Comparison of ENCODE assay signal across 20 mouse cellular contexts in genomic region chr14:16372761-16373160, GRCm38 (mm10). TPM values are rescaled to one million over a fixed set of nuclear protein-coding genes. Genes with fewer than 3 reads are reported as not detected.
DNase-seq lines count a peak whose midpoint lies in the region; ATAC-seq and TF ChIP-seq lines count a peak whose summit lies in the region.
"Had no signal": no experiment of that assay in that cellular context is flagged by ENCODE, and none has a peak within 500 bp of the region (broad histone marks: within the 10 kb centered on the region; RNA-seq: fewer than 3 reads in every experiment).

No protein-coding gene starts in this region.

- H3K27me3 ChIP-seq in G1E (ENCODE audit: insufficient read depth, low read length): no peaks in the 10 kb centered on the region
- H3K27me3 ChIP-seq: embryonic facial prominence, embryonic 13.5 days; hindbrain, embryonic 15.5 days; limb, embryonic 15.5 days; megakaryocyte, embryonic 14.5 days; midbrain, embryonic 15.5 days had no signal

- no peaks in the 10 kb centered on the region for H3K9me3 ChIP-seq in G1E (replicated peaks)
- H3K9me3 ChIP-seq: embryonic facial prominence, embryonic 13.5 days; hindbrain, embryonic 15.5 days; limb, embryonic 15.5 days; megakaryocyte, embryonic 14.5 days; midbrain, embryonic 15.5 days had no signal

- ATAC-seq in G1E (ENCODE audit: extremely low read depth, insufficient number of reproducible peaks, low FRiP score, poor library complexity, severe bottlenecking): peak; percentile 8
- peak; percentile 45 to 56; a peak in 2 of 4 replicates for ATAC-seq in hematopoietic stem cell, adult 5-6 weeks (replicated peaks in 1 of 2; ENCODE audit: insufficient read depth in 1 of 2, low FRiP score in 2 of 2, low TSS enrichment in 1 of 2, low read depth in 1 of 2, poor library complexity in 2 of 2, severe bottlenecking in 2 of 2)
- no peak for ATAC-seq in cerebellum, adult (ENCODE audit: insufficient number of reproducible peaks, low FRiP score, low TSS enrichment)
- ATAC-seq: forebrain, postnatal 0 days; lung, postnatal 0 days; midbrain, embryonic 15.5 days had no signal

- peaks cover 17% of the 10 kb centered on the region for H3K4me1 ChIP-seq in G1E (ENCODE audit: insufficient read depth, low read depth, low read length)

- peak; percentile 49 for DNase-seq in CD4-positive helper T cell, adult 2 months (ENCODE audit: low read depth, low spot score)
- DNase-seq in G1E (ENCODE audit: low spot score): no peak
- DNase-seq in naive thymus-derived CD4-positive, alpha-beta T cell, adult 2 months (ENCODE audit: low read depth): peak; percentile 50
- DNase-seq in ovary, postnatal 14 days (ENCODE audit: low spot score): no peak
- DNase-seq in natural killer cell, adult 2 months (ENCODE audit: low spot score in 2 of 2): no peak
- DNase-seq: adrenal gland, postnatal 10 days; cerebellum, adult 9-11 months; forebrain, postnatal 0 days; kidney, adult 11 months; right cerebral cortex, postnatal 4 days; thymus, postnatal 25 days had no signal

- H3K36me3 ChIP-seq in G1E (replicated peaks): peaks cover 20% of the 10 kb centered on the region
- H3K36me3 ChIP-seq: hindbrain, embryonic 15.5 days; limb, embryonic 15.5 days; midbrain, embryonic 15.5 days had no signal

- no peak for TF ChIP-seq CTCF in G1E (IDR thresholded peaks at IDR 0.05; ENCODE audit: low read depth, low read length)

- H3K4me3 ChIP-seq in G1E (ENCODE audit: low read depth, low read length): no peak overlapping the region
- H3K4me3 ChIP-seq: embryonic facial prominence, embryonic 13.5 days; hindbrain, embryonic 15.5 days; limb, embryonic 15.5 days; megakaryocyte, embryonic 14.5 days; midbrain, embryonic 15.5 days; myocyte had no signal

RNA-seq across cellular contexts. Expression of gene Top2b, which starts 7.8 kb away (rescaled TPM):
- total RNA-seq in G1E (2014; fragmentation: Nextera tagmentation): 256 and 347 TPM in 2 replicates
- total RNA-seq in G1E (2017): 195 and 215 TPM in 2 replicates
- 14.8 and 17.7 TPM in 2 replicates for polyA plus RNA-seq in G1E (2012)
- 195 and 239 TPM in 2 replicates for total RNA-seq in hematopoietic stem cell, adult 5-6 weeks (2017)

Comparison
In these comparisons a context has a peak if more than half of its experiments do, and no peak if none do; other contexts are left out.
1. DNase-seq: peak in CD4-positive helper T cell, adult 2 months (single experiment) and naive thymus-derived CD4-positive, alpha-beta T cell, adult 2 months (single experiment); none in G1E (single experiment), ovary, postnatal 14 days (single experiment) and natural killer cell, adult 2 months (0 of 2).